Mouse (Mus musculus): Measurements from ENCODE around the gene Mcrip2.

GRCm38 (mm10) chr17:25866172-25866571 lies 2.4 kb downstream of the Mcrip2 start:
- TF ChIP-seq CTCF (IDR thresholded peaks at IDR 0.05; ENCODE audit: low read depth, low read length) (no peak), POLR2A (IDR thresholded peaks at IDR 0.05; ENCODE audit: extremely low read depth, insufficient read depth, low read length) (no peak)
